Mouse (Mus musculus): ENCODE data around the gene Chrdl2. TPM values are rescaled to one million over a fixed set of nuclear protein-coding genes. Genes with fewer than 3 reads are reported as not detected.

Gene Chrdl2
- polyA plus RNA-seq, 1 experiment: 4.3 TPM

- no peak for DNase-seq (ENCODE audit: low spot score)
Observed at GRCm38 (mm10) chr7:100034815-100035463, 29.0 kb downstream of the Chrdl2 start.

DNA sequence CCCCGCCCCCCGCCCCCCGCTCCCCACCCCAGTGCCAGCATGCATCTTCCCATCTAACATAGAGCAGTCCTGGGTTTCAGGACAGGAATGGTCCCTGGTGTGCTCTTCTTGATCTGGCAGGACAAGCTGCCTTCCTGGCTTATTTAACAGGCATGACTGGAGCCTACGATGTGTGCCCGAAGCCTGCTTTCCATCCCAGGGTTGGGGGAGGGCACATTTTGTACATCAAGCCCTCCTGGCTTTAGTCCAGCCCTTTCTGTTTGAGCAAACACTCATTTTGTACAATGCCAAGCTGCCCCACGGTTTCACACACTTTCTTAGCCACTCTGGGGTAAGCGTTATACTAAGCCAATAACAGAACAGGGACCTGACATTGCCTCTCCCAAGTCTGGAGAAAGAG, 30.1 kb downstream of the Chrdl2 start:
- DNase-seq (ENCODE audit: low spot score): no peak

DNA sequence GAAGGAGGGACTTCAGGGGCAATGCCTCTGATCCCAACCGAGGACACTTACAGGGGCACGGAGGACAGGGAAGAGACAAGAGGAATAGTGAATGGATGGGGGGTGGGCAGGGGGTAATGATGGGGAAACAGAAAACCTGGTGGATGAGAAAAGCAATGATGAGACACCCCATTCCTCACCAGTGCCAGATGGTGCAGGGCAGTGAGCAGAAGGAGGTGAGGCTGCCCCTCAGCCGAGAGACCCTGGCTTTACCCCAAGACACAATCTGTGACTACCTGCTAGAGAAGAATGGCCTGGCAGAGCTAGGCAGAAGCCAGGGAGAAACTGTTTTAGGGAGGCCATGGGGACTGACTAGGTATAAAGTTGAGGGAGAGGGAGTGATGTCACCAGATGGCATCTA, 30.5 kb downstream of the Chrdl2 start:
- no peak for DNase-seq (ENCODE audit: low spot score)

DNA sequence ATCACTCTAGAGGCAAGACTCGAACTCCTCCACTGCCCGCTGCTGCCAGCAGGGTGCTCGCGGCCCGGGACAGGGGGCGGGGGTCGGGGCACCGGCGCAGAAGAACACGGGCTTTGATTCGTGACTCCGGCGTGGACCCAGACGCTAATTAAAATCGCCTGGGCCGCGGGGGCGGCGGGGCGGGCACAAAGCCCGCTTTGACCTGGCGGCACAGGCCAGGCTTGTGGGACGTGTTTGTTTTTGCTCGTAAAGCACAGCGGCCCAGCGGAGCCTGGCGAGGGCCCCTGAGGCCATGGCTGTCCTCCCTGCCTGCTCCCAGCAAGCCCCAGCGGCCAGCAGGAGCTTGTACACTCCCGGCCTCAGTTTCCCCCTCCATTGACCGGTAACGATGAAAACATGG, 36.1 kb downstream of the Chrdl2 start:
- DNase-seq (ENCODE audit: low spot score): no peak

- no peak for DNase-seq (ENCODE audit: low spot score)
Observed at GRCm38 (mm10) chr7:100043096-100043495, 37.1 kb downstream of the Chrdl2 start.

DNA sequence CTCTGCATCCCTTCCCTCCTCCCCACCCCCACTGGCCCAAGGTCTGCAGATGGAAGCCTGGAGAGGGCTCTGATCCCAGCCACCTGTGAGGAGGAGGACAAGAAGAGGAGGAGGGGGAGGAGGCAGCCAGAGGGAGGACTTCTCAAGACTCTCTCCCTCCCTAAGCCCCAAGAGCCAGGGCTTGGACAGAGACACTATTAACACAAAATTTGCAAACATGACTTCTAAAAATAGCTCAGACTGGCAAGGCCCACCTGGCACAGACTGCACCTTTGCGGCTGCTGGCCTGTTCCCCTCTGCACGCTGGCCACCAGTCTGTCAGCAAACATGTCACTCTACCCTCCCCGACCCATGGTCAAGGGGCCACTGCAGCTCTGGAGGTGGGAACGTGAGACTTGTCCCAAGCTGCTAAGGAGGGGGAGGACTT, 37.6 kb downstream of the Chrdl2 start:
- DNase-seq (ENCODE audit: low spot score): no peak

- no peak for DNase-seq (ENCODE audit: low spot score)
Observed at GRCm38 (mm10) chr7:100046486-100046885, 40.5 kb downstream of the Chrdl2 start.

- DNase-seq (ENCODE audit: low spot score): peak; percentile 9
Observed at GRCm38 (mm10) chr7:100051904-100052303, 45.9 kb downstream of the Chrdl2 start.

DNA sequence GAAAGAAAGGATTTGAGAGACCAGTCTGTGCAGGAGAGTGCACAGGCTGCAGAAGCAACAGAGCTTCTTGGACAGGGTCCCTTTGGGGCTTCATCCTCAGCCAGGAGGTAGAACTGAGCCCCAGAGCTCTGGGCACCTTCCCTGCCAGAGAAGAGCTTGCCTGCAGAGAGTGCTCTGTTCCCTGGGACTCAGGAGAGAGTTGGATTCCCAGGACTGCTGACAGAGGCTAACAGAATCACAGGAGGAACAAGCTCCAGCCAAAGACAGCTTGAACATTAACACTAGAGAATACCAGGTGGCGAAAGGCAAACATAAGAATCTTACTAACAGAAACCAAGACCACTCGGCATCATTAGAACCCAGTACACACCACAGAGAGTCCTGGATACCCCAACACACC, 47.0 kb downstream of the Chrdl2 start:
- peak; percentile 6 for DNase-seq (ENCODE audit: low spot score)

GRCm38 (mm10) chr7:100073959-100074358, 68.0 kb downstream of the Chrdl2 start:
- no peak for DNase-seq (ENCODE audit: low spot score)

DNA sequence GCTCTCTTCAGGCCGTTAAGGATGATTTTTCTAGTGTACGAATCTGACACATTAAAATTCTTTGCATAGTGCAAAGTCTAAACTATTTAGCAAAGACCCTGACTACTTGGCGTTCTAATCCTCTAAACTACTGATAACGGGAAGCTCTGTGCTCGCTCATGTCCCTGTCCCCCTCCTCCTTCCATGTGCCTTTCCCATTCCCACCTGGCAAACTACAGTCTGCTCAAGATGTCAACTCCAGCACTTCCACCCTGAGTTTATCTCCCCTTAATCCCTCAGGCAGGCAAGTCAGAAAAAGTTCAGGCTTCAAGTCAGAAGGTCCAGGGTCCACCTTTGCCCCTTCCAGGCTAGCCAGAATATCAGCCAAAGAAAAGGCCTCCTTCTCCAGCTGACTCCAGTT, 70.3 kb downstream of the Chrdl2 start:
- no peak for DNase-seq (ENCODE audit: low spot score)

- no peak for DNase-seq (ENCODE audit: low spot score)
Observed at GRCm38 (mm10) chr7:100077071-100077470, 71.1 kb downstream of the Chrdl2 start.

DNA sequence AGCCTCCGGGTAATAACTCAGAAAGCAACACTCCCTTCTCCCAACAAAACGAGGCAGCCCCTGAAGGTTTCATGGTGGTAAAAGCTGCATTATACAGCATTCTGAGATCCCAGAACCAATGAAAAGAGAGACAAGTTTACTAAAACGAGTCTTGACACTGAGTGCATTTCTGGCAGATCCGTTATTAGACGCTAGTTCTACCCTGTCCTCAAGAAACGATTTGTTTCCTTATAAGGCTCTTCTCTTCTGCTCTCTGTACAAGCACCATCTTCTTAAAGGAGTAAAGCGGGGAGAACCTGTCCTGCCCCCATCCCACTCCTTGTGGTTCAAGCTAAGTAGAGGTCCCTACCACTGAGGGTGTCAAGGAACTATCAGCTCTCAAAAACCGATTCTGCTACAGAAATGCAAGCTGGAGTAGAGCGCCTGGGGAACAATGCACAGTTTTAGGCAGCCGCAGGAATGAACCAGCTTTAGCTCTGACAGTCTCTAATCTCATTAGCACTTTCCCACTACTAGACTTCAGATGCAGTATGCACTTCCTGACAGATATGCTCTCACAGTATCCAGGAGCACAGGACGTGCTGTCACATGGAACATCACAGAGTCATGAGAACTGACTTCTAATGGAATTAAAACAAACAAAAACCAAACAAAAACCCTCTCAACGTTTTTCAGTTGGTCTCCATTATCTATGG, 74.3 kb downstream of the Chrdl2 start:
- no peak for DNase-seq (ENCODE audit: low spot score)

DNA sequence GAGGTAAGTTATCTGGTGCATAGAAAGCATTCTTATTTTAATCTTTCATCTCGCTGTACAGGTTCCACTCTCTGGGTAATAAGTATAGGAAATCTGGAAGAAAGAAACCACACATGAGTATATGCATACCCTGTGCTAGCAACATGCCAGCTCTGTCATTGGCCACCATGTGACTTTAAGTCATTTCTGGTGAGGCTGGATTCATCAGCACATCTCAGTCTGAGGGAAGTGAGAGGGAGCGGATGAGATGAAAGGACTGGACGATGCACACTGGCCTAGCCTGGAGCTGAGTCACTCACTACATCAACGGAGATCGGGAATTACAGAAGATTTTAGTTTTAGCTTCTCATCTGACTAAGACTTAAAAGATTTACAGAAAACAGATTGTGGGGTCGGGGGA, 76.9 kb downstream of the Chrdl2 start:
- no peak for DNase-seq (ENCODE audit: low spot score)

DNA sequence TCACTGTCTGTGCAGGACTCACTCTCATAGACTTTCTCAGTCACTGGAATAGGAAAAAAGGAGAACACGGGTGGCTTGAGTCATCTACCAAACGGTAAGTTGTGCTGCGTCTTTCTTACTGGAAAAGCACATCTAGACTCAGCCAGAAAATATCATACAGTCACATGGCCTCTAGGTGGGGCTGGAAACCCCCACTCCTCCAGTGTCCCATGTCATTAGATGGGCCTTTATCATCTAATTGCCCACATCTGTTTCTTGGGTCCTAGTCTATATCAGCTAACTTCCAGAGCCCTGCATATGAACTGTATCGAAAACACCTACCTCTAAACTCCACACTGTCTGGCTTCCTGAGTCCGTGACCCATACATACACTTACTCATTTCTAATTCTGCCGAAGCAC, 77.8 kb downstream of the Chrdl2 start:
- DNase-seq (ENCODE audit: low spot score): no peak

Other genes with a start within 250 kb of the Chrdl2 start
- gene Olfr521, start 242.7 kb upstream of the Chrdl2 start, polyA plus RNA-seq (2012; rRNA removed): not detected in 2 replicates
- gene Neu3, start 177.8 kb upstream of the Chrdl2 start, polyA plus RNA-seq (2012; rRNA removed): 5.9 and 6.2 TPM in 2 replicates
- 0.07 and 0.15 TPM in 2 replicates for gene Xrra1, start 147.1 kb upstream of the Chrdl2 start, polyA plus RNA-seq (2012; rRNA removed)
- 57.3 and 70.9 TPM in 2 replicates for gene Spcs2, start 142.7 kb upstream of the Chrdl2 start, polyA plus RNA-seq (2012; rRNA removed)
- gene Rnf169, start 25.7 kb upstream of the Chrdl2 start, polyA plus RNA-seq (2012; rRNA removed): 5.2 and 8.0 TPM in 2 replicates
- 26.8 and 27.5 TPM in 2 replicates for gene Pold3, start 115.4 kb downstream of the Chrdl2 start, polyA plus RNA-seq (2012; rRNA removed)
- 5.2 and 6.8 TPM in 2 replicates for gene Lipt2, start 153.1 kb downstream of the Chrdl2 start, polyA plus RNA-seq (2012; rRNA removed)
- 2.4 and 2.7 TPM in 2 replicates for gene Kcne3, start 170.3 kb downstream of the Chrdl2 start, polyA plus RNA-seq (2012; rRNA removed)
- gene Pgm2l1, start 221.2 kb downstream of the Chrdl2 start, polyA plus RNA-seq (2012; rRNA removed): 4.9 and 5.2 TPM in 2 replicates

Measured in urinary bladder, adult 2 months (tissue).